Mouse (Mus musculus) hematopoietic stem cell, adult 5-6 weeks (primary cell): ENCODE data around the gene Vmp1. TPM values are rescaled to one million over a fixed set of nuclear protein-coding genes. Genes with fewer than 3 reads are reported as not detected.
A peak's percentile ranks its signal among the peaks of the same experiment; 100 is the strongest.

Experiments used
- ATAC-seq, 2 experiments: fragments of 125-278 bp in 1 of 2; replicated peaks in 1 of 2; 2 replicates each; pipeline ENCODE4 v1.8.0; 2016 to 2017; ENCODE audit warnings: inconsistent platforms in 2 of 2, mild to moderate bottlenecking in 2 of 2, moderate number of reproducible peaks in 2 of 2, low read depth in 1 of 2, moderate TSS enrichment in 1 of 2; ENCODE audit not compliant: low FRiP score in 2 of 2, poor library complexity in 2 of 2, severe bottlenecking in 2 of 2, insufficient read depth in 1 of 2, low TSS enrichment in 1 of 2
- total RNA-seq: library from RNA; stranded (forward); fragments of 172-1452, 232-1000 nt; gene quantifications from 2 replicates; pipeline ENCODE4 v1.2.3, GENCODE M21; 2017

The Vmp1 gene
- total RNA-seq, 1 experiment from 2014 or later = 202 TPM

DNA sequence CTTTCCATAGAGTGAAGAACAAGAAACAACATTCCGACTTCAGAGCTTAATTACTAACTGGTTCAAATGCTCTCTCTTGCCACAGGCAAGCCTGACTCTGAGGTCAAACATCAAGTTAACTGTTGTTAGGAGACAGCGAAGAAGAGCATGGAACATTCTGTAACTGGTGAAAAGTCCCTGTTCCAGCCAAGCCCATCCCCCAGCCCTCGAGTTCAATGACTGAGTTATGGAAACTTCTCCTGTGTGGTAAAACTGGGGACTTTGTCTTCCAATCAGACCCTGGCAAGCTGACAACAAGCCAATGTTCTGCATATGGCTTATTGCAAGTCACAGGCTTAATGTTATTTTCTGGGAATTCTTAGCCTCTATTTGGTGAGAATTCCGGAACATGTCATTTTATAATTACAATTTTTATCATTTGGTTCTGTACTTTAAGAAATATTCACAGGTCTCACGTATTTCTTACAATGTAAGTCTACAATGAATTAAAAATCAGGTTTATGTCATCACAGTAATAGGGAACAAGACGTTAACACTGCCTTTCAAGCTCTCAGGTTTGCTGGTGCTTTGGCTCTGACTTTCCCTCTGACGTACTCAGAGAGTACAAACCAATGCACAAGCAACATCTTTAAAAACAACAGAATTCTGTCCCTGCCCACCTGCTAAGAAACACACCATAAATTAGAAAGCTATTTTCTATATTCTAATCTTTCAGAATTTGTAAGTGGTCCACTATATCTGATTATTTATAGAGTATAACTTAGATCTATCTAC is 87.3 kb downstream of the Vmp1 start:
- ATAC-seq = no peak

- no peak for ATAC-seq
Observed at GRCm38 (mm10) chr11:86595366-86595765, 88.3 kb downstream of the Vmp1 start.

- ATAC-seq = no peak
Observed at GRCm38 (mm10) chr11:86594188-86594876, 89.3 kb downstream of the Vmp1 start.

- ATAC-seq = no peak
Observed at GRCm38 (mm10) chr11:86593443-86593842, 90.2 kb downstream of the Vmp1 start.

DNA sequence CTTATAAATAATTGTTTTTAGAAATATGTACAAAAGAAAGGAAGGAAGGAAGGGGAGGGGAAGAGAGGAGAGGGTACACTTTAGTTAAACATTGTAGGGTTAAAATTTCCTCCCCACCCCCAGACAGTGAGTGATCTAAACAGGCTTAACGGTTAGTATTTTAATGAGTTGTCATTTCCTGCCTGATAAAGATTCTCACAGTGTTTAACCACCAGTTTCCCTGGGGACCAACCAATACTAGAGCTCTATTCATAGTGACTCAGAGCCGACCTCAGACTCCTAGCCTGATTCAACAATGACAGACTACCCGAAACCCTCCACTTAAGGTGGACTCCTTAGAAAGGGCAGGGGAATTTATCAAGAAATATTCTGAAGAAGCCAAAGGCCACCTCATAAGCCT is 90.6 kb downstream of the Vmp1 start:
- ATAC-seq = peak; percentile 87 to 90

DNA sequence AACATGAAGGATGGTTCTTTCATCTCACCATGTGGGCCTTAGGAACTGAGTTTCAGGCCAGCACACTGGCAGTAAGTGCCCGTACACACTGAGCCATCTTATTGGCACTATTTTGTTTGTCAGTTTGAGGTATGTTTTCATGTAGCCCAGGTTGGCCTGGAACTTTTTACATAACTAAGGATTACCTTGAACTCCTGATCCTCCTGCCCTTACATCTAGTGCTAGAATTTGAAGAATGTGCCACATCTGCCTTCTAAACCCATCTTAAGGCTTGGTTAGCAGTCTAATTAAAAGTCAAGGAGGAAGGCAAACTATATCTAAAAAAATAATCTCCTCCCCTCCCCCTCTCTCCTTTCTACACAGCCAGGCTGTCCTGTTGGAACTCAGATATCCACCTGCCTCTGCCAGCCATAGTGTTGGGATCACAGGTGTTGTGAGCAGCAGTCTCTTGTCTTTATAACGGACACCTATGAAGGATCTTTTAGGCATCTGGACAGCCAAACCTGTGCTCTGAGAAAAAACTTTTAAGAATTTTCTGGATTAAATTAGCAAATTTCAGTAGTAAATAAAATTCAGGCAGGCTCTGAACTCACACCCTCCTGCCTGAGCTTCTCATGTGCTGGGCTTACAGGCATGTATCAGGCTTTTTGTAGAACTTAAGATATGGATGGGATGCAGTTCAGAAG is 91.6 kb downstream of the Vmp1 start:
- ATAC-seq = no peak

GRCm38 (mm10) chr11:86591301-86591845 is 92.3 kb downstream of the Vmp1 start:
- no peak for ATAC-seq

DNA sequence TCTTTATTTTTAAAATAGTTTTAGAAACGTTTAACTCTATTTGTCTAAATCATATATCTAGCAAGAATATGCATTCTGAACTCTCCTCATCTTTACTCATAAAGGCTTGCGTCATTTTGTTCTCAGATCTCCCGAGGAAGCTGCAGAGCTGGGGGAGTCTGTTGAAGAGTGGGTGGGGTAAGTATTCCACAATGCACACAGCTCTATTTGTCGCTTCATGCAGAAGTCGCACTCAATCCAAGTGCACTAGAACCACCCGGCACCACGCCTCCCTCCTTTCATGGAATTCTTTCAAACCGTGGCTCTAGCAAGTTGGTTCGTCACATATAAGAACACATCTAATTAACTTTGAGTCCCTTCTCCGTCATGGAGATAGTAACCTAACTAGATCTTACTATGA is 93.1 kb downstream of the Vmp1 start:
- no peak for ATAC-seq

DNA sequence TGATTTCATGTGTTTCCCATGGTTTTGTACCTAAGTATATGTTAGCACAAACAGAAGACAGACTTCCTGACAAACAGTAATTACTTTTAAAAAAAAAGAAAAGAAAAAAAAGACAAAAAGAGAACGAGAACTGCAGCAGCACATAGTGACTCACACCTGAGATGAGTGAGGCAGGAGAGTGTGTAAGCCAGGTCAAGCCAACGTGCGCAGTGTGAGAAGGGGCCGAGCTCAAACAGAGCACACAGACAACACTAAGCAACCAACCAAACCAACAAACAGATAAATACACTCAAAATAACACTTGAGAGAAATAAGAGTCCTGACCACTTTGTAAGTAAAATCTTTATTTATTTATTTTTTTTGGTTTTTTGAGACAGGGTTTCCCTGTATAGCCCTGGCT is 93.6 kb downstream of the Vmp1 start:
- no peak for ATAC-seq

GRCm38 (mm10) chr11:86588583-86589298 is 94.9 kb downstream of the Vmp1 start:
- ATAC-seq = no peak

- no peak for ATAC-seq
Observed at GRCm38 (mm10) chr11:86587830-86588229, 95.8 kb downstream of the Vmp1 start.

- peak; percentile 66 to 78 for ATAC-seq
Observed at GRCm38 (mm10) chr11:86586868-86587792, 96.5 kb downstream of the Vmp1 start.

GRCm38 (mm10) chr11:86586177-86586867 is 97.3 kb downstream of the Vmp1 start:
- peak; percentile 15 to 19; a peak in 1 of 4 replicates for ATAC-seq

GRCm38 (mm10) chr11:86585598-86585984 is 98.0 kb downstream of the Vmp1 start:
- no peak for ATAC-seq

DNA sequence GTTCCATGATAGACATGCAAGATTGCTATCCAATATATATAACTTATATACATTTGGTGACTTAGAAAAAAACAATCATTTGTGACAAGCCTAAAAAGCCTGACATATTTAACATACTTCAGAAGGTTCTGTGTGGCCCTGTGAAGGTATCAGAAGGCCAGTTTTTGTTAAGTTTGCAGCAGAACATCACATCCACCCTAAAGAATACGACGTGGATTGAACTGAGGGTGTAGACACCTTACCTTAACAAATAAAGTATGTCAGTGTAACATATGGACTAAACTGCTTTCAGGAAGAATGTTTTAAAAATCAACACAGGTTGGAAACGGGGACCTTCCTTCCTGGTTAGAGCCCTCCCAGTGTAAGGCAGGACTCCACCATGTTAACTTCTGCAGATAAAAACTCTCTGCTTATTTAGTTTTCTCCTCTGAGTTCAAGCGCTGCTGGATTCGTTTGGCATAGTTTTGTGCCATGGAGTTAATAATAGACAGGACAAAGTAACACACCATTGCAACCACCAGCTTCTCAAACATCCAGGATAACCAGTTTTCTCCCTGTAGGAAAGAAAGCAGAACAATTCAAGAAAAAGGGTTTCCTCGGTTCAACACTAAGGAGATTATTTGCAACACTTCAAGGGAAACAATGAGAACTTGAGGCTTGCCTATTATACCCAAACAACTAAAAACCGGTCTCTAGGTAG is 98.6 kb downstream of the Vmp1 start:
- ATAC-seq = no peak
